Mouse (Mus musculus) lung, adult 18-20 months (tissue): ENCODE measurements around the gene Paox.
A peak's percentile ranks its signal among the peaks of the same experiment; 100 is the strongest.

Experiments
- DNase-seq, 2 experiments: peaks; one replicate each; pipeline ENCODE4 v3.0.0; 2022; ENCODE audit warnings: mixed read lengths in 2 of 2

Gene Paox

GRCm38 (mm10) chr7:140115583-140116328 is at the start of gene Paox:
Paox (plus strand) TSS chr7:140115799.
- DNase-seq, result peak; percentile 83 to 86

DNA sequence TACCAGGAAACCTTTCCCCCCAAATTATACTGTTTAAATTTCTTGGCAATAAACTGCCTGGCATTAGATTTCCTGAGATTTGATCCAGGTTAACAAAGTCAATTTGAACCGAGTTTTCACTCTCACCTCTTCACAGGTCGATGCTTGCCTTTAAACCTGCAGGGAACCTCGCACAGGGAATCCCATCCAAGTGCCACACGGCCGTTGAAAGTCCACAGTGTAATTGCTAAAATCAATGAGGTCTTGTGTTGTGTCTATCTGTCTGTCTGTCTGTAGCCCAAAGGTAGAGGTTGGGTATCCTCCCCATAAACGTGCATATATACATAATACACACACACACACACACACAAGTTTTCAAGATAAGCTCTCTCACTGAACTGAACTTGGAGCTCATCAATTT is 48.2 kb upstream of the Paox start:
- DNase-seq, result no peak

GRCm38 (mm10) chr7:140070042-140070711 is 45.4 kb upstream of the Paox start:
- peak; percentile 21 to 28 for DNase-seq

- DNase-seq, result no peak
Observed at GRCm38 (mm10) chr7:140077698-140078097, 37.9 kb upstream of the Paox start.

- peak; percentile 56 to 68 for DNase-seq
Observed at GRCm38 (mm10) chr7:140078711-140079110, 36.9 kb upstream of the Paox start.

DNA sequence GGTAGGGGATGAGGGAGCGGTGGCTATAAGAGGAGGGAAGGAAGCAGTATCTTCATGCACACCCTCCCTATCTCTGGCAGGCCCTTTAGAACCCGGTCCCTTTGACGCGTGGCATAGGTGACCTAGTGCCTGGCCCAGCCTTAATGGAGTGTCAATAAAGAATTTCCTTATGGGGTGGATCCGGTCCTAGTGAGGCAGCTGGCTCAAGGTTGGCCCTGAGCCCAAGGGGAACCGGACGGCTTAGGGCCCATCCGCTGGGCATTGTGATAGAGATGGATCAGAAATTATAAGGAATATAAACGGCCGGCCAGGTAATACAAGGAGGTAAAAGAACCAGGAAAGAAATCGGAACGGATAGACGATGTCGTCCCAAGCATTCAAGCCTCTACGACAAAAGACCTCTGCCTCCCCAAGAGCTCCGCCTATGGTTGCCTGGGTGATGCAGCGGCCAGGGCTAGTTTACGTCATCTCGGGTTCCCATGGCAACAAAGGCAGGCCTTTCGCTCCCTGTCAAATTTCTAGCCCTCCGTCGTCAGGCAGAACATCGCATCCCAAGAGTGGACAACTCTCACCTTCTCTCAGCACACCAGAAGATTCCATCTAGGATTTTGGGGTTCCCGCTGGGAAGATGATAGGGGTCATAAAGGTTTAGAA is 35.0 kb upstream of the Paox start:
- DNase-seq, result peak; percentile 51 to 69

DNA sequence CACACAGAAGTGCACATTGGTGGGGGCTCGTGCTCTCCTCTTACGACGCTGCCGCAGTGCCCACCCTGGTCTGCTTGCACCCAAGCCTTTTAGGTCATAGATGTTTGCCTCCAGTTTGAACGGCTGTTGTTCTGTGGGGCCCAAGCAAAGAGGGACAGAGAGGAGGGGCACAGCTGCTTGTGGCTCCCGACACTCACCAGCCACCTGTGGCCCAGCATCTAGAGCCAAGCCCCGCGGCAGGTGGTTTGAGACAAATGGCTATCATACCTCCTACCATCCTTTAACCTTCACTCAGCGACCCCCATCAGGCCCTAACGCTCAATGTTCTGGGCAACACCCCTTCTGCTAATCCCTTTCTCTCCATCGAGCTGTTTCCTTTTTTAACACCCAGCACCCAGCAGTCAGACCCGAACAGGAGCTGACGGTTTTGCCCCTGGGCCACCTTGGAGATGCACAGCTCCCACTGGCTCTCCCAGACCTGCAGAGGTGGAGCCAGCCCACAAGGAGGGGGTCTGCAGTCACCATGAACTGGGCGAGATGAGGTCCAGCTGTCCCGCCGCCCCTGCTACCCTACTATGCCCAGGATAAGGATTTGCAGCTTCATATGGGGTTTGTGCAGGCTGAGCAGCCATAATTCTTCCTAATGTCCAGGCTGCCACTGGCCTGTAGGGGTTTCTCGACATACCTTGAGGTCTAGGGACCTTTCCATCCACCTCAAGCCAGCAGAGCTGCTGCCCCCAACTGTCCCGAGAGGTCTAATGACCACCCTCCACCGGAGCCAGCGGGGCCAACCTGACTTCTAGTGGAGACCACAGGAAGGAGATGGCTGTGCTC is 34.0 kb upstream of the Paox start:
- no peak for DNase-seq

DNA sequence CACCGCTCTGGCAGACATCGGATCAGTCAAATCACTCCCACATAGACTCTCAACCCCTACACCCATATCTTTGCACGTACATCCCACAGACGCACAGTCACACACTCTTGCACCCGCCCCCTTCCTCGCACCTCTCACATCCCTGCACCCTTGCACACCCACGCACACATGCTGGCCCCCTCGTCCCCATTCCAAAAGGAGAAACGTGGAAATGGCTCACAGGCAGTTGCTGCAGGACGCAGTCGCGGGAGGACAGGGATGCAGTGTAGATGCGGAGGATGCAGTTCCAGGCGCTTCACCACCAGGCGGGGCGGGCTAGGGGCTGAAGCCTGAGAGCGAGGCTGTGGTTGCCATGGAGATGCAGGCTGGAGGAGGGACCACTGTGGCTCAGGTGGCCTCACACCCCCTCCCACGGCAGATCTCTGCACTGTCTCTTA is 33.3 kb upstream of the Paox start, which contains the start of gene Caly:
Gene Caly (minus strand): TSS at position 307 of the 437 bp plus-strand sequence.
- DNase-seq, result no peak

- no peak for DNase-seq
Observed at GRCm38 (mm10) chr7:140090601-140091000, 25.0 kb upstream of the Paox start.

- DNase-seq, result no peak
Observed at GRCm38 (mm10) chr7:140092924-140093528, 22.6 kb upstream of the Paox start, which contains the start of gene Prap1. Prap1 (plus strand) TSS chr7:140093395.

DNA sequence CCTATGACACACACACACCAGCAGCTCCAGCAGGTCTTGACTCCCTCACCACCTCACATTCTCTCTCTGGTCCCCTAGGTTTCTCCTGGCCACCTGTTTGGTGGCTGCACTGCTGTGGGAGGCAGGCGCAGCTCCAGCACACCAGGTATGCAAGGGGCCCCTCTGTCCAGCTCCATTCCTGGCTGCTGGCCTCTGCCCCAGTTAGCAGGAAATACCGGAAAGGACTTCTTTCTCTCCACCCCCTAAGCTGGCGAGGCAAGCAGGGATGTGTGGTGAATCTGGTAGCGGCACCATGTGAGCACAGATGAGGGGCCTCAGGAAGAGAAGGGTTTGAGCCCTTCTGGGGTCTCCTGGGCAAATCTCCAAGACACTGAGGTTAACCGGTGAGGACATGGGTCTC is 20.6 kb upstream of the Paox start:
- DNase-seq, result no peak

DNA sequence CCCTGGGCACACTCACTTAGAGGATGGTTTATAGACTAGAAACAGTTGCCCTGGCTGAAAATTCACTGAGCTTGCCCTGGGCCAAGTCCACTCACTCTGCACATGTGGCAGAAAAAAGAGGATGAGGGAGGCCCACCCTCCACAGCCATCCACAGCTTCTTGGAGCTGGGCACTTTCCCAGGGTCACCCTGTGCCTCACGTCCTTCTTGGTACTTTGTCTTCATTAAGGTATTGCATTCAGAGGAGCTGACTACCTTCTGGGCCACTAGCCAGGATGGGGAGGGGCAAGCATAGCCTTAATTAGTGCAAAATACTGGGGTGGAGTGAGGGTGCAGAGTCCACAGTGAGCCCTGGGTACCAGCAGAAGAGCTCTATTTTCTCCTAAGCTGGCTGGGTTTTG is 20.0 kb upstream of the Paox start:
- no peak for DNase-seq

DNA sequence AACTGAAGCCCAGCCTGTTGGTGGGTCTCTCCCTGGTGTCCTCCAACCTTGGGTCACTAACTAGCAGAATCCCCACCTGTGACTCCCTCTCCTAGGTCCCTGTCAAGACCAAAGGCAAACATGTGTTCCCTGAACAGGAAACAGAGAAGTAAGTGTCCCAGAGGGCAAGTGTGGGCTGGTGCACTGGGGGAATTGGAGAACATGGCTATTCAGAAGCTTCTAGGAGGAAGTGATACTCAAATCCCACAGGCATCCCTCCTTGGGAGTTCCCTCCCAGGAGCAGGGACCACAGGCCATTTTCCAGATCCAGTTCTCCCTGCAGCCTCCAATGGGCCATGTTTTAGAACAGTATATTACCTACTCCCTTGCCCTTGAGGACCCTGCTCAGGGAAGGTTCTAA is 19.5 kb upstream of the Paox start:
- no peak for DNase-seq

GRCm38 (mm10) chr7:140098466-140098865 is 17.1 kb upstream of the Paox start:
- DNase-seq, result no peak

DNA sequence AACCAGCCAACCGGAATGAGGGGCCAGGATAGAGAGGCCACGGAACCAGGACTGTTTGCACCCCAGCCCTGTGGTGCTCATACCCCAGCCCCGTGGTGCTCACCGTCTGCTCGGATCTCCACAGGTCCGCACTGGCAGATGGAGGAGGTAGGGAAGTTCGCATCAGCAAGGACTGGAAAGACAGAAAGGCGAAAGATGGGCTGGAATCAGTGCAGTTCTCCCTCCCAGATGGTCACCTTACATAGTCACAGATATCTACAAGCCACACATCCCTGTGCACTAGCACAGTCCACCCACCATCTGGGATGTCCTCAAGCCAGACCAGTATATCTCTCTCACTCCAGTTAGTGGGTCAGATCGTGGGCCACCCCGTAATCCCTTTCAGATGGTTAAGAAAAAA is 14.1 kb upstream of the Paox start:
- no peak for DNase-seq

- DNase-seq, result peak; percentile 89 to 92
Observed at GRCm38 (mm10) chr7:140101993-140102860, 13.4 kb upstream of the Paox start, which contains the start of gene Fuom. Fuom (minus strand) TSS chr7:140102441.

DNA sequence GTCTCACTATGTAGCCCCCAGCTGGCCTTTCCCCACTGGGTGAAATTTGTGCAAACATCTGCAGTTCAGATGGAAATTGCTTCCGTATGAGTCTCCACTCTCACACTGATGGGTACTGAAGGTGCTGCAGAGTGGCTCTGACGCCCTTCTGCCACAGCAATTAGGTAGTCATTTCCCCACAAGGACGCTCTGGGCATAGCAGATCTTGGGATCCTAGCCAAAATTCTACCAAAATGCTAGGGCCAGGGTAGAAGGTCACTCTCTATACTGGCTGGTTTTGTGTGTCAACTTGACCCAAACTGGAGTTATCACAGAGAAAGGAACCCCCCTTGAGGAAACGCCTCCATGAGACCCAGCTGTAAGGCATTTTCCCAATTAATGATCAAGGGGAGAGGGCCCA is 11.6 kb upstream of the Paox start:
- DNase-seq, result no peak

- peak; percentile 41 to 61 for DNase-seq
Observed at GRCm38 (mm10) chr7:140111943-140112342, 3.7 kb upstream of the Paox start.

- DNase-seq, result peak; percentile 96 to 97
Observed at GRCm38 (mm10) chr7:140116329-140117054, 893 bp downstream of the Paox start, which contains the start of gene Echs1. Echs1 (minus strand) TSS chr7:140116476.

DNA sequence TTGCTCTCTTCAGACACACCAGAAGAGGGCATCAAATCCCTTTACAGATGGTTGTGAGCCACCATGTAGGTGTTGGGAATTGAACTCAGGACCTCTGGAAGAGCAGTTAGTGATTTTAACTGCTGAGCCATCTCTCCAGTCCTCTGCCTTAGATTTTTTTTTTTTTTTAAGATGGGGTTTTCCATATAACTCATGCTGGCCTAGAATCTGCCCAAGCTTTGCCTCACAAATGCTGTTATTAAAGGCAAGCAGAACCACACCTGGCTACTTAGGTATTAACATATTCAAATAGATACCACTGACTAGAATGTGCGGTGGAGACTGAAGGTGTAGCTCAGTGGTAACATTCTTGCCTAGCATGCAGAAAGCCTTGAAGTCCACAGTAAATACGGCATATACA is 4.9 kb downstream of the Paox start:
- DNase-seq, result no peak
